Mouse (Mus musculus) stomach, embryonic 16.5 days (tissue): ENCODE results near the gene Nmt1. TPM values are rescaled to one million over a fixed set of nuclear protein-coding genes. Genes with fewer than 3 reads are reported as not detected.

ENCODE experiments used
- ATAC-seq: fragments of 200-750 bp; cut with Nextera tagmentation; 2 replicates; pipeline ENCODE4 v1.8.0; 2017; ENCODE audit warnings: moderate number of reproducible peaks, moderate TSS enrichment; ENCODE audit not compliant: insufficient read depth, low FRiP score
- H3K27ac ChIP-seq: fragments of 300-500 bp; sonication (generic); 2 replicates; pipeline ENCODE4 v1.5.1; 2014; ENCODE audit warnings: low read length
- H3K27me3 ChIP-seq: fragments of 300-500 bp; sonication (generic); 2 replicates; pipeline ENCODE4 v1.6.1; 2014; ENCODE audit warnings: low read length, control low read depth, mixed read lengths; ENCODE audit not compliant: control insufficient read depth, insufficient read depth
- H3K36me3 ChIP-seq: fragments of 300-500 bp; sonication (generic); 2 replicates; pipeline ENCODE4 v1.6.1; 2014; ENCODE audit warnings: low read length; ENCODE audit not compliant: control insufficient read depth, insufficient read depth
- H3K4me1 ChIP-seq: fragments of 300-500 bp; sonication (generic); 2 replicates; pipeline ENCODE4 v1.6.1; 2014; ENCODE audit warnings: low read length, control low read depth, mixed read lengths; ENCODE audit not compliant: control insufficient read depth, insufficient read depth
- H3K4me2 ChIP-seq: fragments of 300-500 bp; sonication (generic); 2 replicates; pipeline ENCODE4 v1.6.1; 2014; ENCODE audit warnings: low read depth, low read length, mixed read lengths
- H3K4me3 ChIP-seq: fragments of 300-500 bp; sonication (generic); replicated peaks from 2 replicates; pipeline ENCODE4 v1.5.1; 2014; ENCODE audit warnings: mild to moderate bottlenecking, low read length
- H3K9ac ChIP-seq: fragments of 300-500 bp; sonication (generic); 2 replicates; pipeline ENCODE4 v1.6.1; 2014; ENCODE audit warnings: low read length
- H3K9me3 ChIP-seq: fragments of 300-500 bp; sonication (generic); replicated peaks from 2 replicates; pipeline ENCODE4 v1.6.1; 2016; ENCODE audit warnings: low read length, control low read depth; ENCODE audit not compliant: control insufficient read depth
- WGBS: fragments of 180-500 bp; shearing (Covaris S2); extraction: QIAGEN DNeasy Blood & Tissue Kit; methylation state at CpG from one replicate; pipeline ENCODE4 v1.1.7; 2014; 5-methylcytosine and 5-hydroxymethylcytosine counted together
- polyA plus RNA-seq: library from polyadenylated mRNA; unstranded; fragments of >200 nt; fragmentation: Nextera tagmentation; extraction: Ambion mirVana; gene quantifications from 2 replicates; pipeline ENCODE4 v1.2.1, GENCODE M21; 2015

The Nmt1 gene
- polyA plus RNA-seq, 1 experiment from 2014 or later: 50.8 TPM

GRCm38 (mm10) chr11:103067051-103067361 lies 39.0 kb downstream of the Nmt1 start:
- no peaks in the 10 kb centered on the region for H3K9me3 ChIP-seq
- peaks cover 16% of the 10 kb centered on the region for H3K36me3 ChIP-seq
- WGBS: 86% methylated on average over 6 of the region's 6 CpGs
- no peaks in the 10 kb centered on the region for H3K4me1 ChIP-seq
- H3K4me2 ChIP-seq: no peak overlapping the region
- no peak overlapping the region for H3K4me3 ChIP-seq
- H3K9ac ChIP-seq: no peak overlapping the region
- no peaks in the 10 kb centered on the region for H3K27me3 ChIP-seq
- H3K27ac ChIP-seq: no peak overlapping the region
- ATAC-seq: no peak

- ATAC-seq: no peak
- Histone ChIP-seq H3K4me3 (no peak overlapping the region), H3K27me3 (no peaks in the 10 kb centered on the region), H3K27ac (no peak overlapping the region), H3K9me3 (no peaks in the 10 kb centered on the region), H3K36me3 (peaks cover 16% of the 10 kb centered on the region), H3K4me2 (no peak overlapping the region), H3K9ac (no peak overlapping the region), H3K4me1 (no peaks in the 10 kb centered on the region)
- 72% methylated on average over 8 of the region's 8 CpGs for WGBS
These were observed 39.5 kb downstream of the Nmt1 start for GRCm38 (mm10) chr11:103067457-103068001.

GRCm38 (mm10) chr11:103068272-103068671 lies 40.3 kb downstream of the Nmt1 start:
- no peak overlapping the region for H3K4me3 ChIP-seq
- no peak overlapping the region for H3K9ac ChIP-seq
- 94% methylated on average over 4 of the region's 4 CpGs for WGBS
- H3K27ac ChIP-seq: no peak overlapping the region
- H3K36me3 ChIP-seq: peaks cover 16% of the 10 kb centered on the region
- no peaks in the 10 kb centered on the region for H3K9me3 ChIP-seq
- H3K27me3 ChIP-seq: no peaks in the 10 kb centered on the region
- ATAC-seq: no peak
- H3K4me1 ChIP-seq: no peaks in the 10 kb centered on the region
- no peak overlapping the region for H3K4me2 ChIP-seq

- Histone ChIP-seq H3K4me1 (no peaks in the 10 kb centered on the region), H3K4me3 (no peak overlapping the region), H3K36me3 (peaks cover 14% of the 10 kb centered on the region), H3K27ac (no peak overlapping the region), H3K4me2 (no peak overlapping the region), H3K9me3 (no peaks in the 10 kb centered on the region), H3K27me3 (no peaks in the 10 kb centered on the region), H3K9ac (no peak overlapping the region)
- no peak for ATAC-seq
- 91% methylated on average over 11 of the region's 11 CpGs for WGBS
These were observed 40.9 kb downstream of the Nmt1 start for GRCm38 (mm10) chr11:103068884-103069283.

GRCm38 (mm10) chr11:103069731-103070130 lies 41.7 kb downstream of the Nmt1 start:
- H3K9me3 ChIP-seq: no peaks in the 10 kb centered on the region

GRCm38 (mm10) chr11:103070322-103070880 lies 42.4 kb downstream of the Nmt1 start:
- no peaks in the 10 kb centered on the region for H3K27me3 ChIP-seq
- WGBS: 93% methylated on average over 10 of the region's 10 CpGs
- no peaks in the 10 kb centered on the region for H3K4me1 ChIP-seq
- no peak overlapping the region for H3K27ac ChIP-seq
- H3K4me3 ChIP-seq: no peak overlapping the region
- H3K36me3 ChIP-seq: peaks cover under 1% of the 10 kb centered on the region; the same call in 1 of the 2 replicates
- no peak overlapping the region for H3K9ac ChIP-seq
- no peaks in the 10 kb centered on the region for H3K9me3 ChIP-seq
- H3K4me2 ChIP-seq: no peak overlapping the region
- ATAC-seq: no peak

More at GRCm38 (mm10) chr11:103069731-103070130, 41.7 kb downstream of the Nmt1 start:
- H3K27ac ChIP-seq: no peak overlapping the region
- no peak overlapping the region for H3K4me3 ChIP-seq
- no peaks in the 10 kb centered on the region for H3K27me3 ChIP-seq
- 97% methylated on average over 2 of the region's 2 CpGs for WGBS
- no peak for ATAC-seq
- H3K36me3 ChIP-seq: peaks cover 5% of the 10 kb centered on the region; the same call in 1 of the 2 replicates
- H3K4me1 ChIP-seq: no peaks in the 10 kb centered on the region
- H3K9ac ChIP-seq: no peak overlapping the region
- H3K4me2 ChIP-seq: no peak overlapping the region

GRCm38 (mm10) chr11:103073671-103074070 lies 45.7 kb downstream of the Nmt1 start:
- Histone ChIP-seq H3K9me3 (no peaks in the 10 kb centered on the region), H3K4me1 (no peaks in the 10 kb centered on the region), H3K4me3 (no peak overlapping the region), H3K27ac (no peak overlapping the region), H3K27me3 (no peaks in the 10 kb centered on the region), H3K4me2 (no peak overlapping the region), H3K36me3 (no peaks in the 10 kb centered on the region), H3K9ac (no peak overlapping the region)
- WGBS: 88% methylated on average over 7 of the region's 7 CpGs
- no peak for ATAC-seq

GRCm38 (mm10) chr11:103074121-103074650 lies 46.2 kb downstream of the Nmt1 start:
- Histone ChIP-seq H3K36me3 (no peaks in the 10 kb centered on the region), H3K4me1 (no peaks in the 10 kb centered on the region), H3K4me3 (no peak overlapping the region), H3K9me3 (no peaks in the 10 kb centered on the region), H3K4me2 (no peak overlapping the region), H3K27me3 (no peaks in the 10 kb centered on the region), H3K9ac (no peak overlapping the region; the same call in 1 of the 2 replicates), H3K27ac (no peak overlapping the region)
- no peak for ATAC-seq
- WGBS: 58% methylated on average over 10 of the region's 10 CpGs

- Histone ChIP-seq H3K4me3 (no peak overlapping the region), H3K4me1 (no peaks in the 10 kb centered on the region), H3K9me3 (no peaks in the 10 kb centered on the region), H3K27me3 (peaks cover 5% of the 10 kb centered on the region; the same call in 1 of the 2 replicates), H3K4me2 (no peak overlapping the region), H3K36me3 (no peaks in the 10 kb centered on the region), H3K27ac (no peak overlapping the region), H3K9ac (no peak overlapping the region)
- no peak for ATAC-seq
- WGBS: 27% methylated on average over 10 of the region's 10 CpGs
These were observed 46.9 kb downstream of the Nmt1 start for GRCm38 (mm10) chr11:103074796-103075323.
